Mouse (Mus musculus) myocyte (in vitro differentiated cells): ENCODE data around the gene 1700016H13Rik.

Experiments used
- CEBPB ChIP-seq: IDR thresholded peaks from 2 replicates; pipeline ENCODE4 v1.6.1; 2011; ENCODE audit warnings: mild to moderate bottlenecking, moderate library complexity; ENCODE audit not compliant: poor library complexity, insufficient read depth, severe bottlenecking
- MYOD1 ChIP-seq, 3 experiments: IDR thresholded peaks; one replicate each; pipeline ENCODE4 v1.6.1; 2011; ENCODE audit warnings: control low read depth in 2 of 3, low read depth in 2 of 3, mild to moderate bottlenecking in 2 of 3, moderate library complexity in 1 of 3; ENCODE audit not compliant: insufficient read length in 2 of 3, control insufficient read depth in 1 of 3
- POLR2A ChIP-seq: IDR thresholded peaks from one replicate; pipeline ENCODE4 v1.6.1; 2011; ENCODE audit warnings: low read depth, mild to moderate bottlenecking, control low read depth, moderate library complexity; ENCODE audit not compliant: insufficient read length
- TCF12 ChIP-seq: IDR thresholded peaks from one replicate; pipeline ENCODE4 v1.6.1; 2011; ENCODE audit warnings: mild to moderate bottlenecking, control low read depth; ENCODE audit not compliant: poor library complexity, insufficient read depth, severe bottlenecking

DNA sequence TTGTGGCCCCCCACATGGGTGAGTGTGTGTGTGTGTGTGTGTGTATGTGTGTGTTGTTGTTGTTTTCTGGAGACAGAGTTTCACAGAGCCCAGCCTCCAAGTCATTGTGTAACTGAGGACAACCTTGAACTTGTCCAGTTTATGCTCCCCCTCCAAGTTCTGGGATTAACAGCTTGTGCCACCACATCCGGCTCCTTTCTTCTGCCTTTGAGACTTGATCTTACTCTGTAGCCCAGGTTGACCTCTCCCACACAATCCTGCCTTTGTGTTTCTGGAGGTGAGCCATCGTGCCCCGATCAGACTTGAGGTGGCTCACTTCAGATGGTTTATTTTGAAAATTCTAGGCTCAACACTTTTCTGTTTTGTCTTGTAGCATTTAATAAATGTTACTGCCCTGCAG is 26.0 kb upstream of the 1700016H13Rik start:
- TF ChIP-seq POLR2A (no peak), TCF12 (no peak), MYOD1 (IDR thresholded peaks at IDR 0.05; ENCODE audit: control insufficient read depth in 1 of 3, insufficient read length in 2 of 3, low read depth in 2 of 3) (no peak), CEBPB (no peak)
